Mouse (Mus musculus): ENCODE measurements around the gene Gng3.
"Not testable (repeated sequence)": the region's sequence is repeated elsewhere in the genome, so short reads cannot be mapped to it uniquely, and the experiment has no call there.

Gene Gng3

DNA sequence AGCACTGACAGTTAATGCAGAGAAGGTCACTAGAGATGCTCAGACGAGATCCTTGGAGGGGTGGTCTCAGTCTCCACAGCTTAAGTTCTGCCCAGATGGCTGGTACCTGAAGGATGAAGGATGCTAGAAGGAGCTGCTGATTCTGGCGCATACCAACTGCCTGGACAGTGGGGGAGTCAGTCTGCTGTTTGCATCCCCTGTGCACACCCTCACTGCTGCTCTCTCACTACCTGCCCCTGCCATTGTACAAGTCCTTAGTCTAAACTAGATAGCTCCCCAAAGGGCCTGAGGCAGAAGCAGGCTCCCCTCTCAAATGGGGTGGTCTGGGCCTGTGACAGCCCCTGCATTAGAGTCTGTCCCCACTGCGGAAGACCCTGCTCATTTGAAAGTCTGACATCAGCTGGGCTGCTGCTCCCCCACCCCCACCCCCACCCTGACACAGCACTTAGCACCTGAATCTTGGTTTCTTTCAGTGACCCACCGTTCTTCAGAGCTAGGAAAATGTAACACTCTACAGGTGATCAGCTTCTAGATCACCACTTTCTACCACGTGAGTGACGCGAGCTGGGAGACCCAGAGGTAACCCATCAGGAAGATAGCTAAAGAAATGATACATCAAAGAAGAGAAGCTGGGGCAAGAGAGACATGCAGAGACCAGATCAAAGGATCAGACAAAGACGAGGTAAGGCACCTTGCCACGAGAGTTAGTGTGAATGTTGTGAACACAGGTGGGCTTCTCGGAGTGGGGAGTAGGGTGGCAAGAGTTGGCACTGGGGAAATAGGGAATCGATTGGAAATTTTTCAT, at the start of gene Gng3:
TSS of gene Gng3 (minus strand) at position 92 of the 805 bp plus-strand sequence.
- ATAC-seq (ENCODE audit: low TSS enrichment), result peak; percentile 70

DNA sequence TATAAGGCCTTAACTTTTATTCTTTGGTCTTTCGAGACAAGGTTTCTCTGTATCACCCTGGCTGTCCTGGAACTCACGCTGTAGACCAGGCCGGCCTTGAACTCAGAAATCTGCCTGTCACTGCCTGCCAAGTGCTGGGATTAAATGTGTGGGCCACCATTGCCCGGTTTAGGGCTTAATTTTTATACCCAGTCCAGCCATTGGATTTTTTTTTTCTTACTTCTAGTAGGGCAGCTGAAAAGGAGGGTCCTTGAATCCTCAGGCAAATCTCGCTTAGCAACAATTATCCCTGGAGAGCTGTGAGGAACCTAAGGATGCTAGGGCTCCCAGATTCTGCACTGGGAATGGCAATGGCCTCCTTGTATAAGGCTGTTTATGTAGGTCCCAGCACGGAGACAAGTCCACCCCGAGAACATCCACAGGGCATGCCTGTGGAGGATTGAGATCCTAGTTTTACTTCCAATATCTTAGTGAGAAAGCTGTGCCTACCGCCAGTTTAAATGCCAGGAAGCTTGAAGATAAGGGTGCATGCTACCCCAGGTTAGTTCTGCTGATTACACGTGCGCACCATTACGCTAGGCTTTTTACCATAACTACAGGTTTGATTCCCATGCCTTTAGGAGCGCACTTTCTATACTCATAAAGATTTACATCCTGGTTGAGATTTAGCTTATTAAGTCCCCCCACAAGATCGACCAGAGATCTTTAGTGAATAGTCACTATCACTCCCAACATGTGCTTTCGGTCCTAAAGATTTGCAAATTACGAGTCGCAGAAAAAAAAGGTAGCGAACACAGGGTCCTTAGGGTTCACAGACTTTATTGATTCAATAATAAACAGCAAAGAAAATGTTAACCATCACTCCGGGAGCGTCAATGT, 48.8 kb upstream of the Gng3 start:
- no peak for ATAC-seq (ENCODE audit: low TSS enrichment)

DNA sequence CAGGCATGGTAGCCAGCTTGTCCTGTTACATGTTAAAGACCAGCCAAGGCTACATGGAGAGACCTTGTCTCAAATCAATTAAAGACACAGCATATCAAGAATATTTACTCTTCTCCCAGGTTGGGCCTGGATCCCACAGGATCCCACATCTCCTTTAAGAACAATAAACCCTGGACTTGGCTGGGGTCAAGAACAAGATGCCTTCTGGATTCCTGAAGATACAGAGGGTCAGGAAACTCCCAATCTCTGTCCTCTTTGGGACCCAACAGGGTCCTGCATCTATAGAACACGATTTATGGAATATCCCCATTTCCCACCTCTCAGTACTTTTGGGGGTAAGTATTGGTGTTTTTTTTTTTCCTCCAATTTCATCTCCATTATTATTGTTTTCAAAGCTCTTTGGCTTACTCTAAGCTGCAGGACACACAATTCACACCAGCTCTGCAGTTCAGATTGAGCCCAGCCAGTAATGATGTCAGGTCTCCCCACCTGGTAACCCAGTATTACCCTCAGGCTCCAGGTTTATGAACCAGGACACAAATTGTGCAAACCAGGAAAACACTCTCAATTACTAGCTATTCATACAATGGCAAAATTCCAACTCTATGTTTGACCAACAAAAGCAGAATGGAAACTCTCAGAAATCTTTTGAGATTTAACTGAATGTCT, 48.1 kb upstream of the Gng3 start:
- ATAC-seq (ENCODE audit: low TSS enrichment), result no peak

DNA sequence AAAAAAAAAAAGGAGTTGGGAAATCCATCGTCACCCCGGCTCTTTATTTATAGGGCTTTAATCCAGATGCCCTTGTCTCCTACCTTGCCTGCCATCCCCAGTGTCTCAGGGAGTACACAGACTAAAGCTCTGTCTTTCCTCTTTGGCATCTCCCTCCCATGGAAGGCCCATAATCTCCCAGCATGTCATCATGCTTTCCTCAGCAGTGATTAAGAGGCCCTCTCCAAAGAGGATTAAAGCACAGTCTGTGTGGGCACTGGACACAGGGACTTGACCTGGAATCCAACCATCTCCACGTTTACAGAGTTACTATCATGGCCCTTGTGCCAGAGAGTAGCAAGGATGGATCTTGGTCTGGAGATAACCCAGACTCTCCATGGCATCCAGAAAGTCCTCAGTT, 44.6 kb upstream of the Gng3 start, which contains the start of the genes Lbhd1 and Gm49403:
TSS of gene Lbhd1 (plus strand) at position 117 of the 400 bp plus-strand sequence.
TSS of gene Gm49403 (plus strand) at position 315 of the 400 bp plus-strand sequence.
- no peak for ATAC-seq (ENCODE audit: low TSS enrichment)

DNA sequence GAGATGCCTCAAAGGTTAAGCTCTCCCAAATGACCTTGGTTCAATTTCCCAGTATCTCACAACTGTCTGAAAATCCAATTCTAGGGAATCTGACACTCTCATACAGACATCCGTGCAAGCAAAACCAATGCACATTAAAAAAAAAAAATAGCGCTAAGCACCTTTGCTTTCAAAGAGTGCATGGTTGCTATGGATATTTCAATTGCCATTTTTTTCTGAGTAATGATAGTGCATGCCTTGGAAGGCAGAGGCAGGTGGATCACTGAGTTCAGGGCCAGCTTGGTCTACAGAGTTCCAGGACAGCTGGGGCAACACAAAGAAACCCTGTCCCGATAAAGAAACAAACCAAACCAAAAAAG, 42.0 kb upstream of the Gng3 start:
- no peak for ATAC-seq (ENCODE audit: low TSS enrichment)

DNA sequence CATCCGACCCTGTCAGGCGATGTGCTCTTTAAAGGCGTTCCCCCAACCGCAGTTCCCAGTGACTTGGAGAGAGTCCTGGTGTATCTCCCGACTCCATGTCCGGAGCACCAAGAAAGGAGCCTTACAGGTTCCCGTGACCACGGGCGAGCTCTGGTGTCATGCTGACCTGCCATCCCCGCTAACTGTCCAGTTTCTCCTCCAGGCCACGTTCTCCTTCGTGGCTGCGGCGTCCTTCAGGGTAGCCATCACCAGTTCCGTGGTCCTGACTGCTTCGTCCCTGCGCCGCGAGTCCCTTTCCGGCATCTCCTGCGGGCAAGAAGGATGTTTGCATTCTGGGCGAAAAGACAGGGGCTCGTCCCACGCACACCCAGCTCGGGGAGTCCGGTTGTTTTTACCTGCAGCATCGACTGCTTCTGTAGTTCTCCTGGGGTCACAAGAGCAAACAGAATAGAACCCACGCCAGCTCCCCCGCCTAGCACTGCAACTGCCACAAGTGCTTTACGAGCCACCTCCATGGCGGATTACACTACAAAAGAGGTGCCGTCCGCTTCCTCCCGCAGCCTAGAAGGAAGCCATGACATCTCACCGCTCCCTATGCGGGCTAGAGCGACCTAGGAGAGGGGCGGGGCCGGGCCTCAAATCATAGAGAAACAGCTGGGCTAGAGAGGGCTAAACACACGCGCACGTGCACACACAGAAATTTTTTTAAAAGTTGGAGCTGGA, 41.5 kb upstream of the Gng3 start, which contains the start of gene Uqcc3:
TSS of gene Uqcc3 (minus strand) at position 613 of the 723 bp plus-strand sequence.
- ATAC-seq (ENCODE audit: low TSS enrichment), result peak; percentile 95

DNA sequence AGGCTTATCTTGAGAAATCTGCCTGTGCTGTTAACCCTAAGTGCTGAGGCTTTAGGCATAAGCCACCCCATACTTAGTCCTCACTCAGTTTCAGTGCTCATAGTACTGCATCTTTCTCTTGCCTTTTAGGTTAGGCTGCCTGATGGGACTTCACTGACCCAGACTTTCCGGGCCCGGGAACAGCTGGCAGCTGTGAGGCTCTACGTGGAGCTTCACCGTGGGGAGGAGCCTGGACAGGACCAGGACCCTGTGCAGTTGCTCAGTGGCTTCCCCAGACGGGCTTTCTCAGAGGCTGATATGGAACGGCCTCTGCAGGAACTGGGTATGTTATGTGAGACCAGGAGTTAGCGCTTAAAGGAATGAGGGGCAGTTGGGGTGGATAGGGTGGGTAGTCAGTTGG, 36.0 kb upstream of the Gng3 start:
- no peak for ATAC-seq (ENCODE audit: low TSS enrichment)

DNA sequence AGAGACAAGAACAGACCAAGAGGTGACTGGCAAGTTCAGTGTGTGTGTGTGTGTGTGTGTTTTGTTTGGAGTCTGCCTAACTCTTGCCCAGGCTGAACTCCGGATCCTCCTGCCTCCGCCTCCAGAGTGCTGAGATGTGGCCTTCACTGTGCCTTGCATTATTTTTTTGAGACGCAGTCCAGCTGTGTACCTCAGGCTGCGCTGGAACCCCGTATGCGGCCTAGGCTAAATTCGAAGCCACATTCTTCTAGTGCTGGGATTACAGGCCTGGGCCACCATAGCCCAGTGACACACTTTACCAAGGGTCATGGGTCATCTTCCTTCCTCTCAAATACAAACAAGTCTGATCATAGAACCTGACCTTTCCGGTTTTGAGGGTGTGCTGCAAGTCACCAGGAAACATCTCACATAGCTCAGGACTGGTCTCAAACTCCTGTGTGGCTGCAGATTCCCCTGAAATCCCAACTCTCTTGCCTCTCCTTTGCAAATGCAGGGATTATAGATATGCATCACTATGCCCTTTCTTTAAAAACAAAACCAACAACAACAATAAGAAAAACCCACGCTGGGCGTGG, 33.4 kb upstream of the Gng3 start:
- no peak for ATAC-seq (ENCODE audit: low TSS enrichment)

DNA sequence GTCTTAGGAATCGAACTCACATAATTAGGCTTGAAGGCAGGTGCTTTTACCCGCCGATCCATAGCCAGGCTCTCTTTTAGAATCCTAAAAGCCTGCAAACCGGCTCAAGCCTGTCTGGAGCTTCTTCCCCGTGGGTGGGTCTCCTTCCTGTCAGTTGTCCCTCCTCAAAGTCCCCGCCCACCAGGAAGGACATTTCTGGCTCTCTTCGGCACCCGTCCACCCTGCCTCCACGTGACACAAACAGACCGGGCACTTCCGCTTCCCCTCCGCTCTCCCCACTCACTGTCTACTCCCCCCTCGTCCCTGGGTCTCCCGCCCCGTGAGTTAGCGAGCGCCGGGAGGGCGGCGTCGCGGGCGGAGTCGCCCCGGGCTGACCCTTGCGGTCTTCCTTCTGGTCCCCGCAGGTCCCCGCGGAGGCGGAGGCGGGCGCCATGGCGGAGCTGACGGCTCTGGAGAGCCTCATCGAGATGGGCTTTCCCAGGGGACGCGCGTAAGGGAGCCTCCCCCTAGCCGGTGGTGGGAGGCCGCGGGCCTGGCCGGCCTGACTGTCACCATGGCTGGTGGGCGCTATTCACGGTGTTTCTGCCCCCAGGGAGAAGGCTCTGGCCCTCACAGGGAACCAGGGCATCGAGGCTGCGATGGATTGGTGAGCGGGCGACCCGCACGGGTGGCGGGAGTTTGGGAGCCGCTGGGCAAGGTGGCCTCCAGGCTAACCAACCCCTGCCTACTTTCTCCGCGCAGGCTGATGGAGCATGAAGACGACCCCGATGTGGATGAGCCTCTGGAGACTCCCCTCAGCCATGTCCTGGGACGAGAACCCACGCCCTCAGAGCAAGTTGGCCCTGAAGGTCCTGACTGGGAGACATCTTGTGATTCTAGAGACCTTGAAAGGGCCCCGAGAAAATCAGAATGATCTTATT, 32.5 kb upstream of the Gng3 start, which contains the start of gene Ubxn1:
TSS of gene Ubxn1 (plus strand) at position 230 of the 920 bp plus-strand sequence.
- peak; percentile 91 for ATAC-seq (ENCODE audit: low TSS enrichment)

DNA sequence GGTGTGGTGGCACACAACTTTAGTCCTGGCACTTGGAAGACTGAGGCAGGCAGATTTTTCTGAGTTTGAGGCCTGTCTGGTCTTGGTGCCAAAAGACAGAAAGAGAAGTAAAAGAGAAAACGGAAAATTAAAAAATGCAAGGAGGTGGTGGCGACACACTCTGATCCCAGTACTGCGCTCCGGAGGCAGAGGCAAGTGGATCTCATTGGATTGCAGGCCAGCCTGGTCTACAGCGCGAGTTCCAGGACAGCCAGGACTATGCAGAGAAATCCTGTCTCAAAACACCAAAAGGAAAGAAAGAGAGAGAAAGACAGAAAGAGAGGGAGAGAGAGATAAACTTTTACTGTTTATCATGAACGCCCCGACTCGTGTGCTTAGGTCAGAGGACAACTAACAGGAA, 31.8 kb upstream of the Gng3 start:
- peak; percentile 9; the same call in 1 of the 2 replicates for ATAC-seq (ENCODE audit: low TSS enrichment)

DNA sequence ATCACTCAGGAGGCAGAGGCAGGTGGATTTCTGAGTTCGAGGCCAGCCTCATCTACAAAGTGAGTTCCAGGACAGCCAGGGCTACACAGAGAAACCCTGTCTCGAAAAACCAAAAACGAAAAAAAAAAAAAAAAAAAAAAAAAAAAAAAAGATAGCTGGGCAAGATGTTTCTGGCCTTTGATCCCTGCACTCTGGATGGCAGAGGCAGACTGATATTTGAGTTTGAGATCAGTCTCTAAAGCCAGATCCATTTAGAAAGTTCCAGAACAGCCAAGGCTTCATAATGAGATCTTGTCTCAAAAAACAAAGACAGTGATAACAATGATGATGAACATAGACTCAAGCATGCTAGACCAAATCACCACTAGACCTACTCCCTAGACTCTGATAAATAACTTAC, 31.4 kb upstream of the Gng3 start:
- ATAC-seq (ENCODE audit: low TSS enrichment), result not testable (repeated sequence)

DNA sequence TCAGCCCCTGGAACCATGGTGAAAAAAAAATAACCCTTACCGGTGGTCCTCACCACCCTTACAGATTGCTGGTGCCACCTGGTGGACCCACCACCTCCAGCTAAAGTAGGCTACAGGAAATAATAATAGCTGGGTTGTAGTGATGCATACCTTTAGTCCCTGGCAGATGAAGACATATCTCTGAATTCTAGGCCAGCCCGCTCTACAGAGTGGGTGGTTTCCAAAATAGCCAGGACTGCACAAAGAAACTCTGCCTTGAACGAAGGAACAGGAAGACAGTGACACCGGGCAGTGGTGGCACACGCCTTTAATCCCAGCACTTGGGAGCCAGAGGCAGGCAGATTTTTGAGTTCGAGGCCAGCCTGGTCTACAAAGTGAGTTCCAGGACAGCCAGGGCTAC, 25.3 kb upstream of the Gng3 start:
- peak; percentile 90 for ATAC-seq (ENCODE audit: low TSS enrichment)

DNA sequence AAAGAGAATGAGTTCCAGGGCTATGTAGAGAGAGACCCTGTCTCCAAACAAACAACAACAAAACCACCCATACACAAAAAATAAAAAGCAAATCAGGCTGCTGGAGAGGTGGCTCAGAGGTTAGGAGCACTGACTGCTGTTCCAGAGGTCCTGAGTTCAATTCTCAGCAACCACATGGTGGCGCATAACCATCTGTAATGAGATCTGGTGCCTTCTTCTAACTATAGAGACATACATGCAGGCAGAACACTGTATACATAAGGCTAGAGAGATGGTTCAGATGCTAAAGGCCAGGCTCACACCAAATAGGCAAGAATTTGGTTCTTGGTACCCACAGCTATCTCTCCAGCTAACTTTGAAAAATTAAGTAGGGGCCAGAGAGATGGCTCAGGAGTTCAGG, 20.0 kb upstream of the Gng3 start:
- ATAC-seq (ENCODE audit: low TSS enrichment), result 0 out of 2 replicates have a peak, but pooled peaks have one; percentile 55

DNA sequence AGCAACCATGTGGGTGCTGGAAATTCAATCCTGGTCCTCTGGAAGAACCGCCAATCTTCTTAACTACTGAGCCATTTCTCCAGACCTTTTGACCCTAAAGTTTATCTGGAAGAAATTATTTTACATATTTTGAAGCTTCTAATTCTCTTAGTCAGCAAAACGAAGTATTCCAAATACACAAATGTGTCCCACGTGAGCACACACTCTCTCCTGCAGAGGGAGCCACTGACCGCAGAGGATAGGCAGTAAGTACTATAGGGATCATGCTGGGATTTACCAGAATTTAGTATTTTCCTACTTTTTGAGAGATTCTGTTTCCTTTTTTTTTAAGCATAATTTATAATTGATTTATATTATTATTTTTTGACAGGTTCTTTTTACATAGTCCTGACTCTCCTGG, 18.7 kb upstream of the Gng3 start:
- no peak for ATAC-seq (ENCODE audit: low TSS enrichment)

DNA sequence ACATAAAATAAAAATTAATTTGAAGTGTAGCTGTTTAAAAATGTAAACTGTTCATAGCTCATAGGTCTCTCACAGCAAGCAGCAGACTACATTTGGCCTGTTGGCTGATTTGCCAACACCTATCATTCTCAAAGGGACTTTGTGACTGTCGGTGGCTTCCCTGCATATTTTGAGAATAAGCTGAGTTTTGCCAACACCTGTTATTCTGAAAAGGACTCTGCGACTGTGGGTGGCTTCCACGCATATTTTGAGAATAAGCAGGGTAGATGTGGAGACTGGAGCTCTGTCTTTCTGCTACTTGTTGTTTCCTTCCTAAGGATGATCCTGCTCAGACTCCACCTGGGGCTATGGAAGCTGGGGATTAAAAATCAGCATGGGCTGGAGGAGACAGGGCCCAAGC, 14.1 kb upstream of the Gng3 start:
- peak; percentile 47 for ATAC-seq (ENCODE audit: low TSS enrichment)

DNA sequence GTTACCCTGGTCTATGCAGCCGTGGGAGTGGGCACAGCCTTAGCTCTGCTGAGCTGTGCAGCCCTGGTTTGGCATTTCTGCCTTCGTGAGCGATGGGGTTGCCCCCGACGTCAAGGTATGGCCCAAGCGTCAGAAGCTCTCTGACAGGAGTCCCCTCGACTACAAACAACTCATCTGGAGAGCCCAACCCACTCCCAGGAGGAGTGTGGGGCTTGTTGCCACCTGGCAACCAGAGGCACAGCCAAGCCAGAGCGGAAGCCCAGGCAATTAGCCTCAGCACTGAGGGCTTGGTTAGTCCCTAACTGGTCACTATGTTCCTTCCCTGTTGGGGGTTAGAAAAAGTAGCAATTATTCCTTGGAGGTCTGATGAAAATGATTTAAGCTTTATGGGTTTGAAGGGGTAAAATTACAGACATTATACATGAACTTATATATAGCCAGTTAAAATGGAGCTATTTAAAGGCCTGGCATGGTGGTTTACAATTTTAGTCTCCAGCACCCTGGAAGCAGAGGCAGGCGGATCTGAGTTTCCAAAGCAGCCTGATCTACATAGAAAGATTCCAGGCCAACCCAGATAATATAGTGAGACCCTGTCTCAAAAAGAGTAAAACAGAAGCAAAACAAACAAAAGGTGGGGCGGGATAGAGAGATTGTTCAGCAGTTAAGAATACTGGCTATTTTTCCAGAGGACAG, 13.4 kb upstream of the Gng3 start:
- peak; percentile 79 for ATAC-seq (ENCODE audit: low TSS enrichment)

DNA sequence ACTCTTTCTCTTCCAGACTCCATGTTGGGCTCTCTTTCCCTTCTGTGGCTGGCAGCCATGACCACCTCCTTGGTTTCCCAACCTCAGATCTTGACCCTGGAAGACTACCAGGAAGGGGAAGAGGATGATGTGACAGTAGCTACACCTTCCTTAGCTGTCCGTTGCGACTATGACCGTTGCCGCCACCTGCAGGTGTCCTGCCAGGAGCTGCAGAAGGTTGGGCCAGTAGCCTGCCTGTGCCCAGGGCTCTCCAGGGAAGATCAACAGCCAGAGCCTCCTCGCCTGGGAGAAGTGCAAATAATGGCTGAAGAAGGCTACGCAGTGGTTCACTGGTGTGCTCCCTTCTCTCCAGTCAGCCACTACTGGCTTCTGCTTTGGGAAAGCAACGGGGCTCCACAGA, 12.6 kb upstream of the Gng3 start:
- ATAC-seq (ENCODE audit: low TSS enrichment), result no peak

DNA sequence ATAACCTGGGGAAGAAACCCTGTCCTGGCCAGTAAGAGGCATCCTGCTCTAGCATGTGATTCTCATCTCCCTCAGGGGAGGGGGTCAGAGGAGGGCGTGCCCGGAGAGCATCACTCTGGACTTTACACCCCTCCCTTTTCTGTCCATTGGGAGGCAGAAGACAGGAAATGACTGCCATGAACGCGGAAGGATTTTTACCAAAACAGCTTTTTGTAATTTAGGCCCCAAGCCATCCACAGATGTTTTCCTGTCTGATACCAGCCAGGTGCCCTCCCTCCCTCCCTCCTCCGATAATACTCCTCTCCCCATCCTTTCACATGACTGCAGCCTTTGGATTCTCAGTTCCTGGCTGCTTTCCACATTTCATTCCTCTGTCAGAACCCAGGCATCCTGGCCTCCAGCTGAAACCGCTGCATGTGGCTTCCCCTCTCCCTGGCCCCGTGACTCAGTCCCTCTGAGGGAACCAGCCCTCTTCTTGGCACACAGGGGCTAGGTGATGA, 11.5 kb upstream of the Gng3 start, which contains the start of gene Lrrn4cl:
TSS of gene Lrrn4cl (plus strand) at position 367 of the 500 bp plus-strand sequence.
- no peak for ATAC-seq (ENCODE audit: low TSS enrichment)

DNA sequence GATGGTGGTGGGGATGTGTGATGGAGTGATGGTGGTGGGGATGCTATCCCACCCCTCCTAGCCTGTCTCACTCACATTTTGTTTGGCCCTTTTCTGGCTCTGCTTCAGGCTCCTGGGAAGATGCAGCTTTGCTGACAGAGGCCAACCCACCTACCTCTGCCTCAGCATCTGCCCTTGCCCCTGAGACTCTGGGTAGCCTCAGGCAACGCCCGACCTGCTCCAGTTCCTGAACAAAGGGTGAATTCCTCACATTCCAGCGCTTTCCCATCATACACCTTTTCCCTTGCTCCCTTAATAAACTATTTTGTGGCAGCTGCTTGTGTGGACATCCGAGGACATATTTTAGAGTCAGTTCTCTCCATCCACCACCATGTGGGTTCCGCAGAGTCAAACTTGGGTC, 9.4 kb upstream of the Gng3 start:
- ATAC-seq (ENCODE audit: low TSS enrichment), result no peak

All from frontal cortex, adult (tissue).